Mouse (Mus musculus) stomach, postnatal 0 days (tissue): Measurements from ENCODE around the gene Ppp6r3.

Source experiments
- CTCF ChIP-seq: IDR thresholded peaks from 2 replicates; pipeline ENCODE4 v1.5.1; 2016; ENCODE audit warnings: antibody characterized with exemption, low read depth, mild to moderate bottlenecking, moderate library complexity
- EP300 ChIP-seq: optimal IDR thresholded peaks from 2 replicates; pipeline ENCODE3; 2016; ENCODE audit warnings: antibody characterized with exemption

DNA sequence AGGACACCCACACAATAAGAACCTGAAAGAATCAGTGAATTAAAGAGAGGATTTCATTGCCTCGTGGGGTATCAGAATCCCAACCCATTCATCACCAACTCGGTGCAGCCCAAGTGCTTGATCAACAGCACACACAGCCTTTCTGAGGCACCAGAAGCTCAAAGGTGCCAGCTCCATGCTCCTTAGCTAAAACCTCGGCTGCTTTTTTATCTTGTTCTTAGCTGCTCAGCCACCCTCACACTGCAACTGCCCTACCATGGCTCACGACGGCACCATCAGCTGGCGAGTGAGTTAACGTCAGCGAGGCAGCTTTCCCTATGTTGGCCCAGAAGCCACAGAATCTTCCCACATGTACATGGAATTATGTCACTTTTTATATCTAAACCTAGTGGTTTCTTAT lies 95.4 kb downstream of the Ppp6r3 start:
- no peak for TF ChIP-seq CTCF
- TF ChIP-seq EP300: no peak
